Mouse (Mus musculus) stomach, embryonic 15.5 days (tissue): ENCODE results near the gene Ssbp3. TPM values are rescaled to one million over a fixed set of nuclear protein-coding genes. Genes with fewer than 3 reads are reported as not detected.

Experiments used
- ATAC-seq: fragments of 200-750 bp; cut with Nextera tagmentation; 2 replicates; pipeline ENCODE4 v1.8.0; 2017; ENCODE audit warnings: low read depth, moderate number of reproducible peaks, moderate TSS enrichment; ENCODE audit not compliant: insufficient read depth, low FRiP score
- H3K27ac ChIP-seq: fragments of 300-500 bp; sonication (generic); 2 replicates; pipeline ENCODE4 v1.5.1; 2015; ENCODE audit warnings: mild to moderate bottlenecking, inconsistent platforms
- H3K27me3 ChIP-seq: fragments of 300-500 bp; sonication (generic); replicated peaks from 2 replicates; pipeline ENCODE4 v1.6.1; 2015; ENCODE audit warnings: inconsistent platforms
- H3K36me3 ChIP-seq: fragments of 300-500 bp; sonication (generic); 2 replicates; pipeline ENCODE4 v1.6.1; 2015; ENCODE audit warnings: inconsistent platforms
- H3K4me1 ChIP-seq: fragments of 300-500 bp; sonication (generic); 2 replicates; pipeline ENCODE4 v1.6.1; 2015; ENCODE audit warnings: inconsistent platforms
- H3K4me2 ChIP-seq: fragments of 300-500 bp; sonication (generic); 2 replicates; pipeline ENCODE4 v1.6.1; 2015; ENCODE audit warnings: mild to moderate bottlenecking, inconsistent platforms
- H3K4me3 ChIP-seq: fragments of 300-500 bp; sonication (generic); replicated peaks from 2 replicates; pipeline ENCODE4 v1.5.1; 2015; ENCODE audit warnings: inconsistent platforms
- H3K9ac ChIP-seq: fragments of 300-500 bp; sonication (generic); 2 replicates; pipeline ENCODE4 v1.6.1; 2015; ENCODE audit warnings: inconsistent platforms
- H3K9me3 ChIP-seq: fragments of 300-500 bp; sonication (generic); 2 replicates; pipeline ENCODE4 v1.6.1; 2016; ENCODE audit warnings: inconsistent platforms
- WGBS: fragments of 180-500 bp; shearing (Covaris S2); methylation state at CpG from one replicate; pipeline ENCODE4 v1.1.7; 2015; 5-methylcytosine and 5-hydroxymethylcytosine counted together
- polyA plus RNA-seq: library from polyadenylated mRNA; unstranded; fragments of >200 nt; fragmentation: Nextera tagmentation; extraction: Ambion mirVana; gene quantifications from 2 replicates; pipeline ENCODE4 v1.2.1, GENCODE M21; 2015

Gene Ssbp3
- polyA plus RNA-seq, 1 experiment from 2014 or later, result 92.4 TPM

DNA sequence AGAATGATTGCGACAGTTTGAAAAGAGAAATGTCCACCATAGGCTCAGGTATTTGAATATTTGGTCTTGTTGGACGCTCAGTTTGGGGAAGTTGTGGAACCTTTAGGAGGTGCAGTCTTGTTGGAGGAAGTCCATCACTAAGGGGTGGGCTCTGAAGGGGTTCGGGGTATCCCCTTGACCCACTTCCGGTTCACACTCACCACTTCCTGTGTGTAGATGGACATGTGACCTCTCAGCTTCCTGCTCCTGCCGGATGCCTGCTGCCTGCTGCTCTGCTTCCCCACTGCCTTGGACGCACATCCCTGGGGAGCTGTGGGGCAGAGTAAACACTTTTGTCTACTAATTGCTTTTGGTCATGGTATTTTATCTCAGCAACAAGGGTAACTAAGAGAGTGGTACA lies 29.4 kb upstream of the Ssbp3 start:
- no peaks in the 10 kb centered on the region for H3K4me1 ChIP-seq
- H3K27me3 ChIP-seq, result no peaks in the 10 kb centered on the region
- H3K4me3 ChIP-seq, result no peak overlapping the region
- no peak overlapping the region for H3K27ac ChIP-seq
- no peaks in the 10 kb centered on the region for H3K9me3 ChIP-seq
- ATAC-seq, result no peak
- WGBS, result 67% methylated on average over 6 of the region's 6 CpGs
- H3K9ac ChIP-seq, result no peak overlapping the region
- H3K4me2 ChIP-seq, result no peak overlapping the region
- H3K36me3 ChIP-seq, result no peaks in the 10 kb centered on the region

DNA sequence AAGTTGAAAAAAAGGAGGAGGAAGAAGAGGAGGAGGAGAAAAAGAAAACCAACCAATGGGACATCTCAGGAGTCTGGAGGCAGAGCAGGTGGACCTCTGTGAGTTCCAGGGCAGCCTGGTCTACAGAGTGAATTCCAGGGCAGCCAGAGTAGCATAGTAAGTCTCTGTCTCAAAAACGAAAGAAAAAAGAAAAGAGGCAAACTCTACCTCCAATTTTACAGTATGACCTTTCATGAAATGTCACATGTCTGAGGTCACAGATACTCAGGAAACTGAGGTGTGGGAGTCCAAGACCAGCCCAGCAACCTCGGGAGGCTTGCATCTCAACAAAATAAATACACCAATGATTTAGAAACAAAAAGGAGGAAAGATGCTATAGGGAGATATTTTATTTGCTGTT lies 27.4 kb upstream of the Ssbp3 start:
- no peaks in the 10 kb centered on the region for H3K4me1 ChIP-seq
- ATAC-seq, result no peak
- no peak overlapping the region for H3K9ac ChIP-seq
- no peak overlapping the region for H3K27ac ChIP-seq
- 53% methylated on average over 2 of the region's 2 CpGs for whole genome bisulfite sequencing
- H3K27me3 ChIP-seq, result no peaks in the 10 kb centered on the region
- H3K36me3 ChIP-seq, result no peaks in the 10 kb centered on the region
- H3K4me2 ChIP-seq, result no peak overlapping the region
- no peak overlapping the region for H3K4me3 ChIP-seq
- H3K9me3 ChIP-seq, result no peaks in the 10 kb centered on the region

DNA sequence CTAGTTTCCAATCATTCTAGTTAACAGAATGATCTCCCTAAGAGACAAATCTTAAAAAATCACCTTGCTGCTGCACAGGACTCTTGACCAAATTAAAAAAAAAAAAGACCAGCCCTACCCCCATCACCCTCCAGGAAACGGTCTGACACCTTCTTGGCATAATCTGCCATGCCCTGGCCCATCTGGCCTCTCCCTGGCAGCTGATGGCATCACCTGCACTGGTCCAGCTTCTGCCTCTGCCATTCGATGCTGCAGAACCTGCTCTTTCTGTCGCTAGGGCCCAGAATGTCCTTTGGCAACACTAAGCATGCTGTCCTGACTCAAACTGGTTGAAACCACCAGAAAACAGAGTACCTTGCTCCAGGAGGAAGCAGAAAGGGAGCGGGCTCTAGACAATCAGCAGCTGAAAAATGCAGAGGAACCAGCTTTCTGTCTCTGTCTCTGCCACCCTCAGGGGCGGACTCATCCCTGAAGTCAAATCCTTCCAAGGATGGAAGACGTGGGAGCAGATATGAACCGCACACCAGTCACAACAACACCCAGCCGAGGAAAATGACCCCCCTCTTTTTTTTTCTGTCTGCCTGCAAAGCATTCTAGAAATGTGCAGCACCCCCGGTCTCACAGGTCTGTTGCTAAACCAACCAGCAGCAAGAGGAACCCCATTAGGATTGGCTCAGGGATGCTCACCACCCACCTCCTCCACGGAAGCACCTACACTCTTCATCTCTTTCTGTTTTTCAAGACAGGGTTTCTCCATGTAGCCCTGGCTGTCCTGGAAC lies 24.0 kb upstream of the Ssbp3 start:
- WGBS, result 70% methylated on average over 10 of the region's 10 CpGs
- Histone ChIP-seq H3K4me3 (no peak overlapping the region), H3K4me2 (no peak overlapping the region), H3K27ac (no peak overlapping the region), H3K36me3 (no peaks in the 10 kb centered on the region), H3K9me3 (no peaks in the 10 kb centered on the region), H3K4me1 (no peaks in the 10 kb centered on the region), H3K9ac (no peak overlapping the region), H3K27me3 (no peaks in the 10 kb centered on the region)
- ATAC-seq, result no peak

DNA sequence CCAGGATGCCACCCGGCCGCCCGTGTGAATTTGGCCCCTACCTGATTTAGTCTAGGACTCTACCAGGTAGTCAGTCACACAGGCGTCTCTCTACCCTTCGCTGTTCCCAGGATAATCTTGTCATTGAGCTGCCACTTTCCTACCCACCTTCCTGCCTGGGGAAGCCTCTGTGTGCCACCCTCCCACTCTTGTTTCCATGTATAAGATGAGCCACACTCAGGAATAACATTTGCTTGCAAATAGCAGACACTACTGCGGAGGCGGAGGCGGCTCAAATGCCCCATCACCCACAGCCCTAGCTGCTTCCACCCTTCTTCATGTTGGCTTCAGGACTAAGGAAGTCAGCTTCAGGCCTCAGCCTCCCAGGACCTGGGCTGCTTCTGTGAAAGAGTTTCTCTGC lies 14.4 kb upstream of the Ssbp3 start:
- WGBS, result 79% methylated on average over 8 of the region's 8 CpGs
- Histone ChIP-seq H3K27ac (no peak overlapping the region), H3K9me3 (no peaks in the 10 kb centered on the region), H3K4me3 (no peak overlapping the region), H3K4me2 (no peak overlapping the region), H3K36me3 (no peaks in the 10 kb centered on the region), H3K27me3 (no peaks in the 10 kb centered on the region; the same call in 1 of the 2 replicates), H3K9ac (no peak overlapping the region), H3K4me1 (no peaks in the 10 kb centered on the region)
- no peak for ATAC-seq

DNA sequence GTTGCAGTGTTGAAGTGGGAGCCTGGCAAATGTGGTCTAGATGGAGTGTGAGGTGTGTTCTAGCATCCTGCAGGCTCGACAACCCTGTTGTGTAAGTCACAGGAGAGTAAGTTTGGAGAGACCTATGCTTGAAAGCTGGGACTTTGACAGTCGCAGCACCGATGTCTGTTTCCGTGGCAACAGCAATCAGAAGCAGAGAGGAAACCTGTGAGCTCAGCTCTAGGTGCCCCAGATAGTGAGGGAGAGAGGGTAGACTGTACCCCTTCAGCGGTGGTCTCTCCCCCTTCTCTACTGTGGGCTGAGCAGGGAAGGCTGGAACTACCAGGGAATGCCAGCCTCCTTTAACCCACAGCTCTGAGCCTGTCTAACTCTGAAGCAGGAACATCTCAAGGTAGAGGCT lies 11.6 kb upstream of the Ssbp3 start:
- Histone ChIP-seq H3K9ac (no peak overlapping the region), H3K36me3 (no peaks in the 10 kb centered on the region), H3K4me2 (no peak overlapping the region), H3K4me1 (no peaks in the 10 kb centered on the region), H3K27ac (no peak overlapping the region), H3K9me3 (no peaks in the 10 kb centered on the region), H3K27me3 (no peaks in the 10 kb centered on the region; the same call in 1 of the 2 replicates), H3K4me3 (no peak overlapping the region)
- 59% methylated on average over 5 of the region's 5 CpGs for WGBS
- ATAC-seq, result no peak

DNA sequence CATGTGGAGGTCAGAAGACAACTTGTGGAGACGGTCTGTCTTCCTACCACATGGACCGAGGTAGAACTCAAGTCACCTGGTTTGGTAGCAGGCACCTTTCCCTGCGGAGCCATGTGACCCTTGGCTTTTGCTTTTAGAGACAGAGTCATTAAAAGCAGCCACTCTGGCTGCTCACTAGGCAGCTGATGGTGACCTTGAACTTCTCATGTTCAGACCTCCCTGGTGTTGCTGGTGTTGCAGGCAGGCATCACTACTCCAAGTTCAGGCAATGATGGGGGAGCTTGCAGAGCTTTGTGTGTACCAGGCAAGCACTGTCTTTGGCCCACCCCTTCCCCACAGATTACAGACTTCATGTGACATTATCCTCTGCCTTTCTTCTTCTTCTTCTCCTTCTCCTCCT lies 11.0 kb upstream of the Ssbp3 start:
- Histone ChIP-seq H3K27me3 (no peaks in the 10 kb centered on the region; the same call in 1 of the 2 replicates), H3K9me3 (no peaks in the 10 kb centered on the region), H3K9ac (no peak overlapping the region), H3K4me3 (no peak overlapping the region), H3K4me1 (no peaks in the 10 kb centered on the region), H3K27ac (no peak overlapping the region), H3K36me3 (no peaks in the 10 kb centered on the region), H3K4me2 (no peak overlapping the region)
- 67% methylated on average over 3 of the region's 3 CpGs for WGBS
- no peak for ATAC-seq

DNA sequence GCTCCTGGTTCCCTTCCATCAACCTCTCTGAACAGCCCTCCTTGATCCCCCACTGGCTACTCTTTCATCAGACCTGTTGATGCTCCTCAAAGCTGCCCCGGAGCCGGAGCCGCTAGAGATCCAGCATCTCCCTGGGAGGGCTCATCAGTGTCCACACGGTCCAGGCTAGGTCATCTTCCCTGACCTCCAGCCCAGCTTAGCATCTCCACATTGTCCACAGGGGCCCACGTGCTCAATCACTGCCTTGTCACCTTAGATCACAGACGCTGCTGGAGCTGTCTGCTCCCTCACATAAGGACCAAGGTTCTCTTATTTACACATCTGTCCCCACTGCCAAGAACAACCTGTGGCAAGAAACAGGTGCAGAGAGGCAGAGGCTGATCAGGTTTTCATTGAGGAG lies 9.8 kb upstream of the Ssbp3 start:
- 27% methylated on average over 6 of the region's 6 CpGs for WGBS
- H3K9ac ChIP-seq, result no peak overlapping the region
- no peaks in the 10 kb centered on the region; the same call in 1 of the 2 replicates for H3K27me3 ChIP-seq

DNA sequence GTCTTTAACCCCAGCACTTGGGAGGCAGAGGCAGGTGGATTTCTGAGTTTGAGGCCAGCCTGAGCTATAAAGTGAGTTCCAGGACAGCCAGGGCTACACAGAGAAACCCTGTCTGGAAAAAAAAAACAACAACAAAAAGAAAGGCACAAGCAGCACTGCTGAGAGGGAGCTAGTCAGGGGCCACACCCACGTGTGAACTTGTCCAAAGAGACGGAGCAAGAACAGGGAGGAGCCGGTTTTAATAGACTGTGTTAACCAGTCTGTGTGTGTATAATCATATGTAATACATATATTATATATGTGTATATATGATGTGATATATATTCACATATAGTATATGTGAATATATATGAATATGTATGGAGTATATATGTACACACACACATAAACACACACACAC lies 8.9 kb upstream of the Ssbp3 start:
- Histone ChIP-seq H3K9ac (no peak overlapping the region), H3K27me3 (no peaks in the 10 kb centered on the region; the same call in 1 of the 2 replicates), H3K27ac (no peak overlapping the region), H3K4me2 (no peak overlapping the region), H3K4me3 (no peak overlapping the region), H3K36me3 (no peaks in the 10 kb centered on the region), H3K4me1 (peaks cover 3% of the 10 kb centered on the region; the same call in 1 of the 2 replicates), H3K9me3 (no peaks in the 10 kb centered on the region)
- 71% methylated on average over 3 of the region's 3 CpGs for WGBS
- no peak for ATAC-seq

More for the DNA sequence above, 9.8 kb upstream of the Ssbp3 start:
- ATAC-seq, result no peak
- Histone ChIP-seq H3K4me1 (peaks cover 3% of the 10 kb centered on the region; the same call in 1 of the 2 replicates), H3K4me3 (no peak overlapping the region), H3K27ac (no peak overlapping the region), H3K9me3 (no peaks in the 10 kb centered on the region), H3K4me2 (no peak overlapping the region), H3K36me3 (no peaks in the 10 kb centered on the region)

DNA sequence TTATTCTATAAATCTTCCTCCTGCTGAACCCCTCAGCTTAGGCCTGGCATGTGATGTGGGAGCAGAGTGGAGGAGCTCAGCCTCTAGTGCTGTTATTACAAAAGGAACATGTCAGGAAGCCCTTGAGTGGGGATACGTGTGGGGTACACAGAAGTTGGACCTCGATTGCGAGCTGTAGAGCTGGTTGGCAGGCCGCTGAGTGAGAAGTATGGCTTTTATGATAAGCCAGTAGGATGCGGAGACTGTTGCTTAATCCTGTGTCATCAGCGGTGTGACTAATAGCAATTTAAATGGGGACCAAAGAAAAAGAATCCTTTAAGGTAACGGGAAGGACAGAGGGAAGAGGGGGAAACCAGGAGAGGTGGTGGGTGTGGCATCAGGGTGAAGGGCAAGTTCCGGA lies 8.3 kb upstream of the Ssbp3 start:
- H3K27me3 ChIP-seq, result no peaks in the 10 kb centered on the region; the same call in 1 of the 2 replicates

DNA sequence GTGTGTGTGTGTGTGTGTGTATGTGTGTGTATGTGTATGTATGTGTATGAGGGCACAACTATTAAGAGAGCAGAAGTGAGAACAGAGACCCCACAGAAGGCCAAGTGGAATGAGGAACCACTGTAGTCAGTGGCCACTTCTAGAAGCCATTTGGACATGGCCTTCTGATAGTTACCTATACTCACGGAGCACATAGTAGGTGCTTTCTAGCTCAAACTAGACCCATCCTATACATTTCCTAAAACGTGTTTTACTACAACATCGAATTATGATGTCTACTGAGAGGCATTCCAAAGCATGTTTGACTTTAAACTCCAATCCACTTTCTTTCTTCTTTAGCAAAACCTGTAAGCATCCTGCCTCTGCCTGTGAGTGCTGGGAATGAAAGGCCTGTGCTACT lies 4.6 kb upstream of the Ssbp3 start:
- Histone ChIP-seq H3K9ac (no peak overlapping the region), H3K36me3 (no peaks in the 10 kb centered on the region), H3K27me3 (no peaks in the 10 kb centered on the region), H3K9me3 (no peaks in the 10 kb centered on the region), H3K4me2 (no peak overlapping the region), H3K27ac (no peak overlapping the region), H3K4me1 (peaks cover 33% of the 10 kb centered on the region), H3K4me3 (no peak overlapping the region)
- ATAC-seq, result no peak
- 90% methylated on average over 3 of the region's 3 CpGs for WGBS

More for the DNA sequence above, 8.3 kb upstream of the Ssbp3 start:
- no peak overlapping the region for H3K4me3 ChIP-seq
- no peak overlapping the region for H3K9ac ChIP-seq
- no peak overlapping the region for H3K4me2 ChIP-seq
- H3K36me3 ChIP-seq, result no peaks in the 10 kb centered on the region
- no peak for ATAC-seq
- no peaks in the 10 kb centered on the region for H3K9me3 ChIP-seq
- H3K27ac ChIP-seq, result no peak overlapping the region
- WGBS, result 62% methylated on average over 8 of the region's 8 CpGs
- H3K4me1 ChIP-seq, result peaks cover 4% of the 10 kb centered on the region; the same call in 1 of the 2 replicates

DNA sequence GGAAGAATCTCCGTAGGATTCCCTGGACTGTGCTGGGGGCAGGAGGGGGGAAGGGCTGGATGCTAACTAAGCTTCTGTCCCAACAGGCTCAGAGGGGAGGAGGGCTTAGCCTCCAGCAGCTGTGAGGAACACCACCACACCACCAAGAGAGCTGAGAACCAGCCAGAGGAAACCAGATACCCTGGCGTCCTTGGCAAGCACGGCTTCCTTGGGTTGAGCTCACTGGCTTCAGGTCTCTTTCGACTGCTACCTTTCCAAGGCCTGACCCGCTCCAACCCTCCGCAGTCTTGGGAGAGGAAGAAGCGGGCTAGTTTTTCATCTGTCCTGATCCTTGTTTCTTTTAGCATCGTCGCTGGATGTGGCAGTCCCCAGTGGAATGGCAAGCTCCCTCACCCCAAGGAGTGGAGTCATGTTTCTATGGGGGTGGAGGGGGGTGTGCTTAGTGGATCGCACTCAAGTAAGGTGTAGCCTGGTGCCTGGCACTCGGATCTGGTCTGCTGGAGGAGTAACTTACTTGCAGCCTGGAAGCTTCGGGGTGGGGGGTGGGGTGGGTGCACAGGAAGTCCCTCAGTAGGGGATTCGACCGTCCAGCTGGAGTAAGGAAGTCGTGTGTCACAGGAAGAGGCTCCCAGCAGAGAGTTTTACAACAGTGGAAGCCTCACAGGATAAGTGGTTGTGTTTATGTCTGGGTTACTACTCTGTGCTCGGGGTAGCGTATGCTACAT lies 2.6 kb upstream of the Ssbp3 start:
- H3K4me2 ChIP-seq, result peak overlapping the region; percentile 75; the same call in 1 of the 2 replicates
- 0 out of 2 replicates have a peak overlapping the region, but pooled peaks have one; percentile 9 for H3K4me3 ChIP-seq
- H3K9ac ChIP-seq, result no peak overlapping the region
- peak; percentile 0; the same call in 1 of the 2 replicates for ATAC-seq
- H3K4me1 ChIP-seq, result peaks cover 33% of the 10 kb centered on the region
- WGBS, result 8% methylated on average over 17 of the region's 17 CpGs
- no peaks in the 10 kb centered on the region for H3K9me3 ChIP-seq
- H3K36me3 ChIP-seq, result no peaks in the 10 kb centered on the region
- H3K27ac ChIP-seq, result peak overlapping the region; percentile 98
- no peaks in the 10 kb centered on the region for H3K27me3 ChIP-seq

DNA sequence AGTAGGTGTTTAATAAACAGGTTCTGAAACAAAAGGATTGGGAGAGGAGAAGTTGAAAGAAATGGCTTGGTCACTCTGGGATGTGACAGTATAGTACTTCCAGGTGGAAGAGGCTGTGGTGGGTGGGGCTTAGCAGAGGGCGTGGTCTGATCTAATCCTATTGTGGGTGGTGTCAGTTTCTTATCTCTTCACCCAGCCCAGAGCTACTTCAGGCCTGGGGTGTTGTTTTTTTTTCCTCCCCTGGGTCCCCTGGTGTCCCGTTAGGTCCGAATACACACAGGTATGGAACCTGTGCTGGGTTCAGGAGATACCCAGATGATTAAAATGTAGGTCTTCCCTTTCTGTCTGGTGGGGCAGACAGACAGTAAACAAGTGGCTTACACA lies 2.1 kb upstream of the Ssbp3 start:
- Histone ChIP-seq H3K4me3 (peak overlapping the region; percentile 3; the same call in 1 of the 2 replicates), H3K4me2 (peak overlapping the region; percentile 75), H3K27ac (peak overlapping the region; percentile 98), H3K4me1 (peaks cover 39% of the 10 kb centered on the region), H3K9ac (no peak overlapping the region), H3K27me3 (no peaks in the 10 kb centered on the region), H3K36me3 (no peaks in the 10 kb centered on the region), H3K9me3 (no peaks in the 10 kb centered on the region)
- ATAC-seq, result peak; percentile 39
- WGBS, result 31% methylated on average over 3 of the region's 3 CpGs
